Mouse (Mus musculus): ENCODE measurements around the gene Sumo1. TPM values are rescaled to one million over a fixed set of nuclear protein-coding genes. Genes with fewer than 3 reads are reported as not detected.
A peak's percentile ranks its signal among the peaks of the same experiment; 100 is the strongest.

Gene Sumo1
- total and polyA plus RNA-seq, 3 experiments, result 122 to 505 (median 296) TPM

- H3K79me2 ChIP-seq (replicated peaks; ENCODE audit: control insufficient read depth, extremely low read depth, insufficient read depth, poor library complexity, severe bottlenecking), result no peaks in the 10 kb centered on the region; the same call in 1 of the 2 replicates
- dilution Hi-C loops (cut with MboI; ENCODE audit: extremely low pct_ligation_motif_present, extremely low pct_unique_long_range_greater_than_20kb, low sequenced_read_pairs), result no loop called here
- peak overlapping the region; percentile 71 for H3K27ac ChIP-seq (ENCODE audit: insufficient read depth, low read depth)
- H3K9me3 ChIP-seq (replicated peaks; ENCODE audit: low read length), result no peaks in the 10 kb centered on the region
- DNase-seq (ENCODE audit: extremely low read depth), result no peak
- in situ Hi-C loops (cut with MboI; ENCODE audit: low pct_ligation_motif_present, low pct_unique_long_range_greater_than_20kb, low sequenced_read_pairs), result no loop called here
- peaks cover 22 to 25% of the 10 kb centered on the region in 2 experiments for H3K4me1 ChIP-seq (ENCODE audit: control insufficient read depth in 1 of 2, insufficient read depth in 2 of 2)
- no peak overlapping the region; the same call in 1 of the 2 replicates for H3K9ac ChIP-seq (ENCODE audit: insufficient read depth, low read depth)
- no peaks in the 10 kb centered on the region for H3K36me3 ChIP-seq (replicated peaks in 1 of 2; ENCODE audit: control insufficient read depth in 1 of 2, insufficient read depth in 1 of 2, low read length in 1 of 2)
- H3K4me3 ChIP-seq (replicated peaks in 1 of 3; ENCODE audit: low read depth in 2 of 3, low read length in 2 of 3, poor library complexity in 1 of 3), result no peak overlapping the region
- H3K4me2 ChIP-seq (ENCODE audit: insufficient read depth, low read depth, poor library complexity, severe bottlenecking), result peak overlapping the region; percentile 10
- no peaks in the 10 kb centered on the region for H3K27me3 ChIP-seq (replicated peaks)
- TF ChIP-seq MAX (IDR thresholded peaks at IDR 0.05; ENCODE audit: low read length) (0 out of 2 replicates have a peak, but pooled peaks have one; percentile 59), USF1 (IDR thresholded peaks at IDR 0.05; ENCODE audit: low read depth, low read length) (no peak), JUND (conservative IDR thresholded peaks at IDR 0.05; ENCODE audit: low read depth, low read length) (no peak), MAZ (IDR thresholded peaks at IDR 0.05; ENCODE audit: low read depth, low read length) (no peak), ELF1 (IDR thresholded peaks at IDR 0.05; ENCODE audit: low read depth, low read length) (no peak), MYC (IDR thresholded peaks at IDR 0.05; ENCODE audit: low read depth, low read length) (0 out of 2 replicates have a peak, but pooled peaks have one; percentile 63), GABPA (IDR thresholded peaks at IDR 0.05; ENCODE audit: insufficient replicate concordance, low read depth, low read length) (no peak), USF2 (conservative IDR thresholded peaks at IDR 0.05; ENCODE audit: low read depth, low read length) (no peak), ETS1 (conservative IDR thresholded peaks at IDR 0.05; ENCODE audit: low read depth, low read length) (peak; percentile 14; the same call in 1 of the 2 replicates), POLR2A (IDR thresholded peaks at IDR 0.05; ENCODE audit: low read depth, low read length) (0 out of 2 replicates have a peak, but pooled peaks have one; percentile 19), MAFK (IDR thresholded peaks at IDR 0.05; ENCODE audit: insufficient replicate concordance, low read length) (no peak), ZMIZ1 (IDR thresholded peaks at IDR 0.05; ENCODE audit: low read depth, low read length) (no peak)
Observed at GRCm38 (mm10) chr1:59593622-59594035, 77.0 kb downstream of the Sumo1 start.

- dilution Hi-C loops (cut with MboI; ENCODE audit: extremely low pct_ligation_motif_present, extremely low pct_unique_long_range_greater_than_20kb, low sequenced_read_pairs), result no loop called here
- Histone ChIP-seq H3K27ac (ENCODE audit: insufficient read depth, low read depth) (no peak overlapping the region), H3K36me3 (replicated peaks in 1 of 2; ENCODE audit: control insufficient read depth in 1 of 2, insufficient read depth in 1 of 2, low read length in 1 of 2) (no peaks in the 10 kb centered on the region), H3K27me3 (replicated peaks) (no peaks in the 10 kb centered on the region), H3K4me1 (ENCODE audit: control insufficient read depth in 1 of 2, insufficient read depth in 2 of 2) (peaks cover 22 to 25% of the 10 kb centered on the region in 2 experiments), H3K4me2 (ENCODE audit: insufficient read depth, low read depth, poor library complexity, severe bottlenecking) (no peak overlapping the region), H3K9ac (ENCODE audit: insufficient read depth, low read depth) (peak overlapping the region; percentile 36; the same call in 1 of the 2 replicates), H3K9me3 (replicated peaks; ENCODE audit: low read length) (no peaks in the 10 kb centered on the region), H3K4me3 (replicated peaks in 1 of 3; ENCODE audit: low read depth in 2 of 3, low read length in 2 of 3, poor library complexity in 1 of 3) (no peak overlapping the region), H3K79me2 (replicated peaks; ENCODE audit: control insufficient read depth, extremely low read depth, insufficient read depth, poor library complexity, severe bottlenecking) (no peaks in the 10 kb centered on the region; the same call in 1 of the 2 replicates)
- in situ Hi-C loops (cut with MboI; ENCODE audit: low pct_ligation_motif_present, low pct_unique_long_range_greater_than_20kb, low sequenced_read_pairs), result no loop called here
- no peak for DNase-seq (ENCODE audit: extremely low read depth)
- no peak for TF ChIP-seq POLR2AphosphoS2 (IDR thresholded peaks at IDR 0.05; ENCODE audit: low read depth, low read length)
- TF ChIP-seq E2F4 (IDR thresholded peaks at IDR 0.05; ENCODE audit: insufficient replicate concordance, low read depth, low read length), result no peak
- no peak for TF ChIP-seq JUND (conservative IDR thresholded peaks at IDR 0.05; ENCODE audit: low read depth, low read length)
- no peak for TF ChIP-seq PAX5 (IDR thresholded peaks at IDR 0.05; ENCODE audit: low read length)
- TF ChIP-seq MAZ (IDR thresholded peaks at IDR 0.05; ENCODE audit: low read depth, low read length), result no peak
- TF ChIP-seq NRF1 (IDR thresholded peaks at IDR 0.05; ENCODE audit: low read depth, low read length), result no peak
- TF ChIP-seq MYC (IDR thresholded peaks at IDR 0.05; ENCODE audit: low read depth, low read length), result no peak
- no peak for TF ChIP-seq KAT2A (IDR thresholded peaks at IDR 0.05; ENCODE audit: insufficient replicate concordance, low read length)
- no peak for TF ChIP-seq BHLHE40 (IDR thresholded peaks at IDR 0.05; ENCODE audit: low read depth, low read length)
- TF ChIP-seq HCFC1 (IDR thresholded peaks at IDR 0.05; ENCODE audit: low read depth, low read length), result no peak
- TF ChIP-seq MXI1 (IDR thresholded peaks at IDR 0.05; ENCODE audit: low read depth, low read length), result no peak
- TF ChIP-seq ETS1 (conservative IDR thresholded peaks at IDR 0.05; ENCODE audit: low read depth, low read length), result no peak
Observed at GRCm38 (mm10) chr1:59592876-59593275, 77.8 kb downstream of the Sumo1 start.
